Mouse (Mus musculus): ENCODE results near the gene Usp44. TPM values are rescaled to one million over a fixed set of nuclear protein-coding genes. Genes with fewer than 3 reads are reported as not detected.

Gene Usp44
- total RNA-seq, 2 experiments from 2014 or later = not detected

GRCm38 (mm10) chr10:93897043-93897646 lies 65.8 kb downstream of the Usp44 start, which contains the start of gene Metap2:
Metap2 (minus strand) TSS chr10:93897093.
- intact Hi-C loops (cut with DNase I) = no loop called here
- no peak for DNase-seq (ENCODE audit: extremely low spot score in 1 of 2, low spot score in 2 of 2)

GRCm38 (mm10) chr10:93899303-93899702 lies 67.9 kb downstream of the Usp44 start:
- intact Hi-C loops (cut with DNase I) = no loop called here
- DNase-seq (ENCODE audit: extremely low spot score in 1 of 2, low spot score in 2 of 2) = no peak

DNA sequence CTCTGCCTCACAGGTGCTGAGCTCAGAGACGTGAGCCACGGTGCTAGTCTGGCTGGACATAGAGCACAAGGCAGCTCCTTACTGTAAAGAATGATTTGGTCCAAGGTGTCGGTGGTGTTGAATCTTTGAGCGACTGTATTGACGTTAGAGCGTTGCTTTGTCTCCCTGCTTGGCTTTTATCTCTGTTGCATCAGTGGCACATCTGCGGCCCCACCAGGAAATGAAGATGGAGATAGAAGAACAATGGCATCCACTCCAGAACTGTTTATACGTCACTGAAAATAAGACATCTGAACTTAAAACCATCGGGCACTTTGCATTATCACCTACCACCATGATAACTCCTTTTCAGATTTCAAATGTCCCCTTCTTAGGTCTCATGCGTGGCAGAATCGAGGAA lies 68.6 kb downstream of the Usp44 start:
- no peak for DNase-seq (ENCODE audit: extremely low spot score in 1 of 2, low spot score in 2 of 2)
- intact Hi-C loops (cut with DNase I) = no loop called here

DNA sequence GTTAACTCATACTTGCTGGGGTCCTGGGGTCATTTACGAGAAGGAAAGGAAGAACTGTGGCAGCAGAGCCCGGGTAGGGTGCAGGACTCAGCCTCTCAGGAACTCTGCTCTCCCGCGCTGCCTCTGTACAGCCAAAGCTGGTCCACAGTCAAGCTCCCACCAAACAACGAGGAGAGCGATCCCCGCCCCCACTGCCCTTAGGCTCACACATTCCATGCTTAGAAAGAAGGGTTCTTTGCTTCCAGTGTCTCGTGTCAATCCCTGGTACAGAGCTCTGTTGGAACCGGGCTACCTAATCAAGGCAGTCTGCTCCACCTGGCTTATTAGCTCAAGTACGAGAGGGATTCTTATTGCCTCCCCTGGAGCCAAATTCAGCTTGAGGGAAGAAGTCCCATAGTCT lies 76.0 kb downstream of the Usp44 start:
- intact Hi-C loops (cut with DNase I) = no loop called here
- no peak for DNase-seq (ENCODE audit: extremely low spot score in 1 of 2, low spot score in 2 of 2)

Other genes with a start within 250 kb of the Usp44 start
- 10 to 100 TPM; 13.9 to 14.1 TPM for gene Snrpf, start 241.8 kb upstream of the Usp44 start, total RNA-seq (2021)
- gene Ntn4, start 190.9 kb upstream of the Usp44 start, total RNA-seq (2021) = 10 to 100 TPM; 11.1 to 11.3 TPM
- 100 to 1,000 TPM; 132 TPM for gene Metap2, start 65.5 kb downstream of the Usp44 start, total RNA-seq (2021)
- gene Vezt, start 204.3 kb downstream of the Usp44 start, total RNA-seq (2021) = 100 to 1,000 TPM; 107 to 110 TPM
- gene Fgd6, start 204.4 kb downstream of the Usp44 start, total RNA-seq (2021) = 1 to 10 TPM; 5.7 to 6.4 TPM

Data from left cerebral cortex, postnatal 10 days (tissue).